Mouse (Mus musculus) ES-Bruce4 (cell line): ENCODE measurements around the gene Zic2.

Source experiments
- CTCF ChIP-seq: IDR thresholded peaks from one replicate; pipeline ENCODE4 v1.8.1; 2011; ENCODE audit warnings: low read depth, low read length
- EP300 ChIP-seq: IDR thresholded peaks from 2 replicates; pipeline ENCODE4 v1.6.1; 2011; ENCODE audit warnings: low read depth, low read length; ENCODE audit not compliant: insufficient read depth
- POLR2A ChIP-seq: IDR thresholded peaks from one replicate; pipeline ENCODE4 v1.8.1; 2011; ENCODE audit warnings: low read length; ENCODE audit not compliant: insufficient read depth

- TF ChIP-seq CTCF (no peak), EP300 (no peak), POLR2A (no peak)
Measured at GRCm38 (mm10) chr14:122463080-122463691, 12.0 kb upstream of the Zic2 start.
